In the genomic region with DNA sequence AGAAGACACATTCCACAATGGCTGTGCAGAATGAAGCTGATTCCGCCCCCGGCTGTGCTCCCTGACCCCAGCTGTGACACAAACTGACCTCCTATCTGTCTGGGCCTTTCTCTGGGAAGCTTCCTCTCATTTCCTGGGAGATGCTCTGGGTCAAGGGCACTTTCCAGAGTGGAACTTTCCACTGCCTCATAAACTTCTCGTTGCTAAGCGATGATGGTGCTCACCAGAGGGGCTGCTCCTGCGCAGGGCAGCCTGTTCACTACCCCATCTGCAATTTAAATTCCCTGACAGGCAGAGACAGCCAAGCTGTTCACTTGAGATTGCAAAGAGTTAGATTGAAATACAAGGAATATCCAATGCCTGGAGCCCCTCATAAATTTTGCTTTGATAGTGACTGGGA, we compare ENCODE assay signal across 11 mouse cellular contexts.
DNase-seq lines count a peak whose midpoint lies in the region; ATAC-seq and TF ChIP-seq lines count a peak whose summit lies in the region.
"Had no signal": no experiment of that assay in that cellular context is flagged by ENCODE, and none has a peak within 500 bp of the region (broad histone marks: within the 10 kb centered on the region; RNA-seq: fewer than 3 reads in every experiment).

No protein-coding gene starts in this region.

- no peak overlapping the region for H3K4me2 ChIP-seq in forebrain, postnatal 0 days (ENCODE audit: low read depth)
- H3K4me2 ChIP-seq: limb, embryonic 15.5 days had no signal

- WGBS in forebrain, postnatal 0 days, result 54% methylated on average over 5 of the region's 5 CpGs

- H3K27ac ChIP-seq in layer of hippocampus, adult 2 months, result peak overlapping the region; percentile 87
- peak overlapping the region; percentile 79 for H3K27ac ChIP-seq in forebrain, postnatal 0 days (ENCODE audit: low read depth, low read length)
- H3K27ac ChIP-seq: limb, embryonic 15.5 days had no signal

- no peak for TF ChIP-seq CTCF in layer of hippocampus, adult 2 months (conservative IDR thresholded peaks at IDR 0.05)
- TF ChIP-seq CTCF in forebrain, postnatal 0 days (IDR thresholded peaks at IDR 0.05; ENCODE audit: low read depth), result no peak

- no peaks in the 10 kb centered on the region for H3K9me3 ChIP-seq in forebrain, postnatal 0 days (ENCODE audit: low read length)
- H3K9me3 ChIP-seq: limb, embryonic 15.5 days had no signal

- no peak overlapping the region for H3K4me3 ChIP-seq in layer of hippocampus, adult 2 months
- no peak overlapping the region for H3K4me3 ChIP-seq in forebrain, postnatal 0 days (ENCODE audit: low read depth, low read length)
- H3K4me3 ChIP-seq: limb, embryonic 15.5 days had no signal

- H3K27me3 ChIP-seq in forebrain, postnatal 0 days (ENCODE audit: insufficient read depth, low read length), result no peaks in the 10 kb centered on the region

- H3K9ac ChIP-seq in forebrain, postnatal 0 days, result no peak overlapping the region
- H3K9ac ChIP-seq: limb, embryonic 15.5 days had no signal

- peak in 1 of 2 experiments; percentile 13 for DNase-seq in layer of hippocampus, adult 2 months (ENCODE audit: low spot score in 2 of 2)
- no peak for DNase-seq in layer of hippocampus, adult 11-12 months (ENCODE audit: low spot score)
- peak; percentile 64 for DNase-seq in forebrain, postnatal 0 days
- peak; percentile 59 for DNase-seq in mesoderm, embryonic 11.5 days (ENCODE audit: low read depth, low spot score)
- peak; percentile 24 for DNase-seq in retina, embryonic 14.5 days (ENCODE audit: low spot score)
- no peak for DNase-seq in lung, adult 18-20 months
- no peak for DNase-seq in testis, postnatal 14 days (ENCODE audit: low spot score)
- DNase-seq: layer of hippocampus, postnatal 36 days; lung, postnatal 36 days had no signal

- peak; percentile 88 for ATAC-seq in forebrain, postnatal 0 days
- ATAC-seq in granulocyte monocyte progenitor cell, adult 5-6 weeks (replicated peaks; ENCODE audit: poor library complexity, severe bottlenecking), result no peak

- H3K4me1 ChIP-seq in forebrain, postnatal 0 days (ENCODE audit: insufficient read depth), result 0 out of 2 replicates have a peak, but pooled peaks cover under 1% of the 10 kb centered on the region

- H3K36me3 ChIP-seq in forebrain, postnatal 0 days (ENCODE audit: insufficient read depth), result no peaks in the 10 kb centered on the region
- H3K36me3 ChIP-seq: limb, embryonic 15.5 days had no signal

Comparison
In these comparisons a context has a peak if more than half of its experiments do, and no peak if none do; other contexts are left out.
1. DNase-seq: peak in forebrain, postnatal 0 days (single experiment), mesoderm, embryonic 11.5 days (single experiment) and retina, embryonic 14.5 days (single experiment); none in layer of hippocampus, adult 11-12 months (single experiment), lung, adult 18-20 months (0 of 2) and testis, postnatal 14 days (single experiment).